Mouse (Mus musculus) hindbrain, embryonic 16.5 days (tissue): ENCODE measurements around the gene Pdcd5. TPM values are rescaled to one million over a fixed set of nuclear protein-coding genes. Genes with fewer than 3 reads are reported as not detected.

Source experiments
- ATAC-seq: fragments of 200-750 bp; cut with Nextera tagmentation; 2 replicates; pipeline ENCODE4 v1.8.0; 2017; ENCODE audit warnings: moderate TSS enrichment, moderate library complexity
- H3K27ac ChIP-seq: fragments of 300-500 bp; sonication (generic); 2 replicates; pipeline ENCODE4 v1.5.1; 2014; ENCODE audit warnings: low read depth, mild to moderate bottlenecking, control low read depth, low read length, moderate library complexity
- H3K27me3 ChIP-seq: fragments of 300-500 bp; sonication (generic); replicated peaks from 2 replicates; pipeline ENCODE4 v1.6.1; 2014; ENCODE audit warnings: low read length; ENCODE audit not compliant: control insufficient read depth, insufficient read depth
- H3K36me3 ChIP-seq: fragments of 300-500 bp; sonication (generic); 2 replicates; pipeline ENCODE4 v1.6.1; 2014; ENCODE audit warnings: mild to moderate bottlenecking, low read length, moderate library complexity, mixed read lengths; ENCODE audit not compliant: control insufficient read depth, insufficient read depth
- H3K4me1 ChIP-seq: fragments of 300-500 bp; sonication (generic); 2 replicates; pipeline ENCODE4 v1.6.1; 2014; ENCODE audit warnings: low read depth, low read length; ENCODE audit not compliant: control insufficient read depth, insufficient read depth
- H3K4me2 ChIP-seq: fragments of 300-500 bp; sonication (generic); 2 replicates; pipeline ENCODE4 v1.6.1; 2014; ENCODE audit warnings: mild to moderate bottlenecking, low read length, control low read depth, moderate library complexity
- H3K4me3 ChIP-seq: fragments of 300-500 bp; sonication (generic); 2 replicates; pipeline ENCODE4 v1.5.1; 2014; ENCODE audit warnings: mild to moderate bottlenecking, low read length, control low read depth, moderate library complexity
- H3K9ac ChIP-seq: fragments of 300-500 bp; sonication (generic); 2 replicates; pipeline ENCODE4 v1.6.1; 2014; ENCODE audit warnings: low read depth, mild to moderate bottlenecking, control low read depth, low read length, moderate library complexity
- H3K9me3 ChIP-seq: fragments of 300-500 bp; sonication (generic); 2 replicates; pipeline ENCODE4 v1.6.1; 2014; ENCODE audit warnings: mild to moderate bottlenecking, low read length, moderate library complexity; ENCODE audit not compliant: control insufficient read depth
- WGBS: fragments of 180-500 bp; shearing (Covaris S2); extraction: QIAGEN DNeasy Blood & Tissue Kit; methylation state at CpG from one replicate; pipeline ENCODE4 v1.1.7; 2014; 5-methylcytosine and 5-hydroxymethylcytosine counted together
- polyA plus RNA-seq: library from polyadenylated mRNA; unstranded; fragments of >200 nt; fragmentation: Nextera tagmentation; extraction: Ambion mirVana; gene quantifications from 2 replicates; pipeline ENCODE4 v1.2.1, GENCODE M21; 2015

Gene Pdcd5
- polyA plus RNA-seq, 1 experiment from 2014 or later = 244 TPM

GRCm38 (mm10) chr7:35622626-35623025, 24.7 kb downstream of the Pdcd5 start:
- 92% methylated on average over 10 of the region's 10 CpGs for WGBS

GRCm38 (mm10) chr7:35617513-35617912, 29.8 kb downstream of the Pdcd5 start:
- Histone ChIP-seq H3K27me3 (no peaks in the 10 kb centered on the region), H3K9me3 (no peaks in the 10 kb centered on the region), H3K4me1 (no peaks in the 10 kb centered on the region), H3K9ac (no peak overlapping the region), H3K4me3 (no peak overlapping the region), H3K36me3 (peaks cover 41% of the 10 kb centered on the region), H3K4me2 (no peak overlapping the region), H3K27ac (no peak overlapping the region)
- no peak for ATAC-seq
- WGBS = 28% methylated on average over 4 of the region's 4 CpGs

More at GRCm38 (mm10) chr7:35622626-35623025, 24.7 kb downstream of the Pdcd5 start:
- Histone ChIP-seq H3K27ac (no peak overlapping the region), H3K4me2 (no peak overlapping the region), H3K4me3 (no peak overlapping the region), H3K36me3 (peaks cover 28% of the 10 kb centered on the region), H3K9me3 (no peaks in the 10 kb centered on the region), H3K4me1 (no peaks in the 10 kb centered on the region), H3K27me3 (no peaks in the 10 kb centered on the region), H3K9ac (no peak overlapping the region)
- no peak for ATAC-seq

GRCm38 (mm10) chr7:35609245-35609644, 38.1 kb downstream of the Pdcd5 start:
- 91% methylated on average over 10 of the region's 10 CpGs for WGBS
- no peaks in the 10 kb centered on the region for H3K27me3 ChIP-seq
- H3K9ac ChIP-seq = no peak overlapping the region
- no peak overlapping the region for H3K4me2 ChIP-seq
- peaks cover 19% of the 10 kb centered on the region for H3K36me3 ChIP-seq
- no peak overlapping the region for H3K27ac ChIP-seq
- no peak for ATAC-seq
- no peaks in the 10 kb centered on the region for H3K4me1 ChIP-seq
- H3K9me3 ChIP-seq = no peaks in the 10 kb centered on the region
- no peak overlapping the region for H3K4me3 ChIP-seq

GRCm38 (mm10) chr7:35606816-35607215, 40.5 kb downstream of the Pdcd5 start:
- Histone ChIP-seq H3K9me3 (no peaks in the 10 kb centered on the region), H3K4me3 (no peak overlapping the region), H3K9ac (no peak overlapping the region), H3K4me1 (no peaks in the 10 kb centered on the region), H3K36me3 (peaks cover 24% of the 10 kb centered on the region), H3K27ac (no peak overlapping the region), H3K27me3 (no peaks in the 10 kb centered on the region), H3K4me2 (no peak overlapping the region)
- no peak for ATAC-seq
- WGBS = 87% methylated on average over 10 of the region's 10 CpGs

- Histone ChIP-seq H3K9ac (no peak overlapping the region), H3K4me1 (no peaks in the 10 kb centered on the region), H3K27me3 (no peaks in the 10 kb centered on the region), H3K9me3 (no peaks in the 10 kb centered on the region), H3K27ac (no peak overlapping the region), H3K4me2 (no peak overlapping the region), H3K4me3 (no peak overlapping the region), H3K36me3 (peaks cover 20% of the 10 kb centered on the region)
- no peak for ATAC-seq
- WGBS = 98% methylated on average over 5 of the region's 5 CpGs
Measured at GRCm38 (mm10) chr7:35602766-35603165, 44.6 kb downstream of the Pdcd5 start.

- H3K4me1 ChIP-seq = no peaks in the 10 kb centered on the region
- no peak overlapping the region for H3K9ac ChIP-seq
- no peak for ATAC-seq
- no peak overlapping the region for H3K4me3 ChIP-seq
- H3K27ac ChIP-seq = no peak overlapping the region
- H3K9me3 ChIP-seq = no peaks in the 10 kb centered on the region
- WGBS = 90% methylated on average over 6 of the region's 6 CpGs
- peaks cover 17% of the 10 kb centered on the region for H3K36me3 ChIP-seq
- H3K4me2 ChIP-seq = no peak overlapping the region
- H3K27me3 ChIP-seq = no peaks in the 10 kb centered on the region
Measured at GRCm38 (mm10) chr7:35601106-35601505, 46.2 kb downstream of the Pdcd5 start.

GRCm38 (mm10) chr7:35600031-35600430, 47.3 kb downstream of the Pdcd5 start:
- H3K4me3 ChIP-seq = no peak overlapping the region
- no peak for ATAC-seq
- no peaks in the 10 kb centered on the region for H3K9me3 ChIP-seq
- H3K9ac ChIP-seq = no peak overlapping the region
- WGBS = 99% methylated on average over 10 of the region's 10 CpGs
- peaks cover 19% of the 10 kb centered on the region for H3K36me3 ChIP-seq
- H3K4me2 ChIP-seq = no peak overlapping the region
- H3K27me3 ChIP-seq = no peaks in the 10 kb centered on the region
- H3K27ac ChIP-seq = no peak overlapping the region
- H3K4me1 ChIP-seq = no peaks in the 10 kb centered on the region

- no peak overlapping the region for H3K4me2 ChIP-seq
- no peak overlapping the region for H3K27ac ChIP-seq
- peaks cover 19% of the 10 kb centered on the region for H3K36me3 ChIP-seq
- no peaks in the 10 kb centered on the region for H3K4me1 ChIP-seq
- no peak overlapping the region for H3K9ac ChIP-seq
- H3K4me3 ChIP-seq = no peak overlapping the region
- H3K27me3 ChIP-seq = no peaks in the 10 kb centered on the region
- 95% methylated on average over 9 of the region's 9 CpGs for WGBS
- ATAC-seq = no peak
- no peaks in the 10 kb centered on the region for H3K9me3 ChIP-seq
Measured at GRCm38 (mm10) chr7:35599492-35599891, 47.8 kb downstream of the Pdcd5 start.

- ATAC-seq = no peak
- Histone ChIP-seq H3K4me2 (no peak overlapping the region), H3K27ac (no peak overlapping the region), H3K4me1 (no peaks in the 10 kb centered on the region), H3K4me3 (no peak overlapping the region), H3K36me3 (peaks cover 10% of the 10 kb centered on the region), H3K9ac (no peak overlapping the region), H3K9me3 (no peaks in the 10 kb centered on the region), H3K27me3 (no peaks in the 10 kb centered on the region)
- WGBS = 87% methylated on average over 5 of the region's 5 CpGs
Measured at GRCm38 (mm10) chr7:35594311-35594710, 53.0 kb downstream of the Pdcd5 start.
